Mouse (Mus musculus): ENCODE measurements around the gene BC025920.

- TF ChIP-seq CTCF (IDR thresholded peaks at IDR 0.05; ENCODE audit: low read depth) = 0 out of 2 replicates have a peak, but pooled peaks have one; percentile 11
- no peak for TF ChIP-seq EP300 (IDR thresholded peaks at IDR 0.05; ENCODE audit: low read depth)
Observed at GRCm38 (mm10) chr10:81574081-81575056, 31.7 kb upstream of the BC025920 start, which contains the start of gene Tle2.

All from liver, embryonic 14.5 days (tissue).